Mouse (Mus musculus): ENCODE data around the gene Gm6169.

DNA sequence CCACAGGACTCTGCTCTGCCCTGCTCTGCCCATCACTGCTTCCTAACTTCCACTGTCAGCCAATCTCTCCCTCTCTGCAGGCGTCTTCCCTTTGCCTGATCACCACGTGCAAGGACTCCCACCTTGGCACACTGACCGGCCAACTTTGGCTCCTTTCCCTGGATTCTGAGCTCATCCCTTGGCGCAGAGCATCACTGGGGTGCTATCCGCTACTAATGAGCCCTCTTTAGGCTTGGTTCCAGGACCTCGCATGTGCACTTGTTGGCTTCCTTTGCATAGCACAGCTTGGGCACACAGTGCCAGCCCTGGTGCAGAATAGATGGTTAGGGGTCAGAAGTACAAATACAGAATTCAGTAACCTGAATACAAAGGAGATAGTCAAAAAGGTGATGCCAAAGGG lies 47.9 kb downstream of the Gm6169 start:
- TF ChIP-seq POLR2A (IDR thresholded peaks at IDR 0.05; ENCODE audit: insufficient read depth, low read length), result no peak
- no peak for TF ChIP-seq CTCF (IDR thresholded peaks at IDR 0.05; ENCODE audit: low read depth, low read length)
- TF ChIP-seq EP300 (IDR thresholded peaks at IDR 0.05; ENCODE audit: insufficient read depth, low read depth, low read length), result no peak

Data from ES-Bruce4 (cell line).